ENCODE assay signal across 9 mouse cellular contexts in genomic region chr13:96923999-96924961, GRCm38 (mm10). TPM values are rescaled to one million over a fixed set of nuclear protein-coding genes. Genes with fewer than 3 reads are reported as not detected.
DNase-seq lines count a peak whose midpoint lies in the region; ATAC-seq lines count a peak whose summit lies in the region.
"Had no signal": no experiment of that assay in that cellular context is flagged by ENCODE, and none has a peak within 500 bp of the region (broad histone marks: within the 10 kb centered on the region; RNA-seq: fewer than 3 reads in every experiment).

Gene Gcnt4, plus strand, starts transcription at chr13:96924689.

- peaks cover 17% of the 10 kb centered on the region for H3K4me1 ChIP-seq in hindbrain, embryonic 13.5 days (replicated peaks)
- peaks cover 12% of the 10 kb centered on the region for H3K4me1 ChIP-seq in limb, embryonic 13.5 days
- peaks cover 19% of the 10 kb centered on the region for H3K4me1 ChIP-seq in midbrain, embryonic 13.5 days (replicated peaks)

- no peaks in the 10 kb centered on the region for H3K36me3 ChIP-seq in hindbrain, embryonic 13.5 days
- no peaks in the 10 kb centered on the region for H3K36me3 ChIP-seq in limb, embryonic 13.5 days
- H3K36me3 ChIP-seq in midbrain, embryonic 13.5 days: no peaks in the 10 kb centered on the region
- H3K36me3 ChIP-seq: G1E had no signal

- ATAC-seq in hindbrain, embryonic 13.5 days (ENCODE audit: low FRiP score): peak; percentile 62
- peak; percentile 77 for ATAC-seq in limb, embryonic 13.5 days (ENCODE audit: low FRiP score, low read depth)
- ATAC-seq in midbrain, embryonic 13.5 days: peak; percentile 83

- H3K27me3 ChIP-seq in hindbrain, embryonic 13.5 days: peaks cover 47% of the 10 kb centered on the region
- peaks cover 23% of the 10 kb centered on the region for H3K27me3 ChIP-seq in limb, embryonic 13.5 days
- peaks cover 39% of the 10 kb centered on the region for H3K27me3 ChIP-seq in midbrain, embryonic 13.5 days

- DNase-seq in cerebellum, postnatal 10 days: peak; percentile 32 to 38
- no peak for DNase-seq in cerebellum, adult 18-20 months
- DNase-seq in adrenal gland, postnatal 4 days (ENCODE audit: low spot score in 2 of 2): peak; percentile 17 to 40
- DNase-seq in forelimb bud, embryonic 11.5 days (ENCODE audit: low read depth, low spot score): peak; percentile 60
- DNase-seq in testis, postnatal 10 days (ENCODE audit: low spot score): peak; percentile 75

- peak within 1 kb of the TSS; percentile 100 for H3K4me2 ChIP-seq in hindbrain, embryonic 13.5 days
- H3K4me2 ChIP-seq in limb, embryonic 13.5 days (replicated peaks): peak within 1 kb of the TSS; percentile 98
- peak within 1 kb of the TSS; percentile 100 for H3K4me2 ChIP-seq in midbrain, embryonic 13.5 days (replicated peaks)

- H3K4me3 ChIP-seq in hindbrain, embryonic 13.5 days: peak within 1 kb of the TSS; percentile 66
- H3K4me3 ChIP-seq in limb, embryonic 13.5 days: peak within 1 kb of the TSS; percentile 62
- peak within 1 kb of the TSS; percentile 67 for H3K4me3 ChIP-seq in midbrain, embryonic 13.5 days (replicated peaks)

- no peaks in the 10 kb centered on the region for H3K9me3 ChIP-seq in hindbrain, embryonic 13.5 days
- H3K9me3 ChIP-seq in limb, embryonic 13.5 days: no peaks in the 10 kb centered on the region; the same call in 1 of the 2 replicates
- no peaks in the 10 kb centered on the region for H3K9me3 ChIP-seq in midbrain, embryonic 13.5 days

- H3K27ac ChIP-seq in hindbrain, embryonic 13.5 days: no peak within 1 kb of the TSS
- no peak within 1 kb of the TSS for H3K27ac ChIP-seq in limb, embryonic 13.5 days
- H3K27ac ChIP-seq in midbrain, embryonic 13.5 days: no peak within 1 kb of the TSS

- H3K9ac ChIP-seq in hindbrain, embryonic 13.5 days: peak within 1 kb of the TSS; percentile 76
- peak within 1 kb of the TSS; percentile 72 for H3K9ac ChIP-seq in limb, embryonic 13.5 days
- peak within 1 kb of the TSS; percentile 72 for H3K9ac ChIP-seq in midbrain, embryonic 13.5 days (replicated peaks)

- WGBS in hindbrain, embryonic 13.5 days: 10% methylated on average over 56 of the region's 56 CpGs
- WGBS in limb, embryonic 13.5 days: 11% methylated on average over 55 of the region's 56 CpGs
- WGBS in midbrain, embryonic 13.5 days: 11% methylated on average over 51 of the region's 56 CpGs

RNA-seq across cellular contexts. Expression of gene Gcnt4, which starts in this region (rescaled TPM):
- total RNA-seq in adrenal gland, postnatal 4 days (2021): 1 to 10 TPM; 1.2 to 1.3 TPM
- polyA plus RNA-seq in hindbrain, embryonic 13.5 days (2015; fragmentation: Nextera tagmentation; extraction: Ambion mirVana): 0.04 and 0.09 TPM in 2 replicates
- polyA plus RNA-seq in limb, embryonic 13.5 days (2015; fragmentation: Nextera tagmentation; extraction: Ambion mirVana): 0.36 and 0.37 TPM in 2 replicates
- polyA plus RNA-seq in midbrain, embryonic 13.5 days (2015; fragmentation: Nextera tagmentation; extraction: Ambion mirVana): 0.12 and 0.15 TPM in 2 replicates
- polyA plus RNA-seq: G1E had no signal

Comparison
In these comparisons a context has a peak if more than half of its experiments do, and no peak if none do; other contexts are left out.
1. DNase-seq: peak in cerebellum, postnatal 10 days (2 of 2), adrenal gland, postnatal 4 days (2 of 2), forelimb bud, embryonic 11.5 days (single experiment) and testis, postnatal 10 days (single experiment); none in cerebellum, adult 18-20 months (0 of 2).
2. Peak in ATAC-seq, H3K4me3 ChIP-seq, H3K9ac ChIP-seq and H3K4me2 ChIP-seq in hindbrain, embryonic 13.5 days; RNA of the gene not detected or under 1 TPM.
3. Peak in ATAC-seq, H3K4me3 ChIP-seq, H3K9ac ChIP-seq and H3K4me2 ChIP-seq in limb, embryonic 13.5 days; RNA of the gene not detected or under 1 TPM.
4. Peak in ATAC-seq, H3K4me3 ChIP-seq, H3K9ac ChIP-seq and H3K4me2 ChIP-seq in midbrain, embryonic 13.5 days; RNA of the gene not detected or under 1 TPM.
5. Peak in every context shown above with its lines, with median percentiles within 50 percentile points of each other: ATAC-seq, H3K4me2 ChIP-seq, H3K4me3 ChIP-seq and H3K9ac ChIP-seq.